Mouse (Mus musculus) C2C12 (cell line): ENCODE data around the gene Irf2bp2.

Experiments
- CTCF ChIP-seq: IDR thresholded peaks from one replicate; pipeline ENCODE4 v1.5.1; 2011; ENCODE audit not compliant: control insufficient read depth, insufficient read depth, insufficient read length
- FOSL1 ChIP-seq: IDR thresholded peaks from one replicate; pipeline ENCODE4 v1.8.0; 2011; ENCODE audit warnings: mild to moderate bottlenecking, low read length; ENCODE audit not compliant: poor library complexity, insufficient read depth, severe bottlenecking
- MAX ChIP-seq: IDR thresholded peaks from one replicate; pipeline ENCODE4 v1.6.1; 2011; ENCODE audit warnings: mild to moderate bottlenecking, control low read depth
- MYOD1 ChIP-seq: IDR thresholded peaks from one replicate; pipeline ENCODE4 v1.6.1; 2011; ENCODE audit warnings: low read depth; ENCODE audit not compliant: control insufficient read depth, insufficient read length
- USF1 ChIP-seq: IDR thresholded peaks from one replicate; pipeline ENCODE4 v1.6.1; 2011; ENCODE audit warnings: low read depth, mild to moderate bottlenecking, control low read depth, moderate library complexity

GRCm38 (mm10) chr8:126587836-126588503, 5.8 kb downstream of the Irf2bp2 start:
- TF ChIP-seq CTCF, result no peak
- no peak for TF ChIP-seq MYOD1
- TF ChIP-seq USF1, result no peak
- TF ChIP-seq FOSL1, result no peak
- TF ChIP-seq MAX, result no peak
